Mouse (Mus musculus) megakaryocyte, embryonic 14.5 days (primary cell): ENCODE results near the gene Pkig. TPM values are rescaled to one million over a fixed set of nuclear protein-coding genes. Genes with fewer than 3 reads are reported as not detected.

Experiments used
- H3K27me3 ChIP-seq: replicated peaks from 2 replicates; pipeline ENCODE3; 2012; ENCODE audit warnings: inconsistent platforms
- H3K36me3 ChIP-seq: replicated peaks from 2 replicates; pipeline ENCODE3; 2012; ENCODE audit warnings: low read length, inconsistent platforms, mixed read lengths
- H3K4me1 ChIP-seq: 2 replicates; pipeline ENCODE4 v1.6.1; 2012; ENCODE audit warnings: inconsistent platforms
- H3K4me3 ChIP-seq: replicated peaks from 2 replicates; pipeline ENCODE3; 2012; ENCODE audit warnings: moderate library complexity, mild to moderate bottlenecking, inconsistent platforms
- H3K9me3 ChIP-seq: 2 replicates; pipeline ENCODE4 v1.6.1; 2012; ENCODE audit warnings: inconsistent platforms
- FLI1 ChIP-seq: IDR thresholded peaks from 2 replicates; pipeline ENCODE4 v1.6.1; 2012; ENCODE audit warnings: low read length, inconsistent platforms, mixed read lengths
- GATA1 ChIP-seq: IDR thresholded peaks from 3 replicates; pipeline ENCODE4 v1.6.1; 2012; ENCODE audit warnings: mixed read lengths, low read length, inconsistent platforms, borderline replicate concordance
- polyA plus RNA-seq: library from polyadenylated mRNA; stranded (reverse); fragments of >175 nt; gene quantifications from 2 replicates; pipeline ENCODE4 v1.2.3, GENCODE M21; 2012; ENCODE audit warnings: low replicate concordance; ENCODE audit not compliant: insufficient read depth

Gene Pkig
- polyA plus RNA-seq, 1 experiment, result 348 TPM

DNA sequence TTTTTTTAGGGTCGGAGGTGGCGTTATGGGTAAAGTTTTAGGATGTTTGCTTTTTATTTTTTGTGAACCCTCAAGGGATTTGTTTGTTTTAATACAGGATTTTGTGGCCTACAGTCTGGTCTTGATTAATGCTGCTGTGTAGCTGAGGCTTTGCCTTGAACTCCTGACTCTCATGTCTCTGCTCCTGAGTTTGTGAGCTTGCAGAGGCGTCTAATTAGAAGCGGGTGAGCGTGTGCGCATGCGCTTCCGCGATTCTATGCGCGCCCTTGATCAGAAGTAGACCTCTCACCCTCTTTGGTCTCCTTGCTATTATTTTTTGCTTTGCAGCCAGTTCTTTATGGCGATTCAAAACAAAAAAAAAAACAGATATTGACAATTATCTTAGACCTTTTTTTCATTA lies 1.2 kb downstream of the Pkig start:
- Histone ChIP-seq H3K36me3 (peaks cover 9% of the 10 kb centered on the region), H3K9me3 (no peaks in the 10 kb centered on the region), H3K4me1 (peaks cover 64% of the 10 kb centered on the region), H3K4me3 (peak overlapping the region; percentile 95), H3K27me3 (no peaks in the 10 kb centered on the region)
- TF ChIP-seq FLI1 (no peak), GATA1 (no peak)

DNA sequence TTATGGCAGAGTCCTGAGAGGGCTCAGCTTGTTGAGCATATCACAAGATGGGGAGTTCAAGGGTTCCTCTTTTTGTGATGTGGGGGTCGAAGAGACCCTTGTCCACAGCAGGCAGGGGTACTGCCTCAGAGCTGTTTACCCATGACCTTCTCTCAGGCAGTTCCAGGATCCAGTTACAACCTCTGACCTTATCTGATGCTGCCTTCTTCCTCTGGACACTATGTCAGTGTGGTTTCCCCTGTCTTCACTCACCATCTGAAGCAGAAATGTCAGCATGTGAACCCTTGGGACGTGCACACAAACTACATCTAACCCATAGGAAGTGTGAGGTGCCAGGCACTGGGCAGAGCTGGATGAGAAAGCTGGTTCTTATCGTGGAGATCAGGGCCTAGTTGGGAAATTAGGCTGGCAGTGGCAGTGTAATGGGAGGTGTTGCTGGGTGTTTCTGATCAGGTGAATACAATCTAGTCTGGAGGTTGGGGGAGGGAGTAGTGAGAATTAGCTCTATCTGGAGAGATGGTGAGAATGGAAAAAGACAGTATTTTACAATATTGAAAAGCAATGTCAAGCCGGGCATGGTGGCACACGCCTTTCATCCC lies 2.0 kb downstream of the Pkig start:
- TF ChIP-seq GATA1 (peak; percentile 52; the same call in 1 of the 3 replicates), FLI1 (no peak)
- H3K4me3 ChIP-seq, result peak overlapping the region; percentile 74
- H3K27me3 ChIP-seq, result no peaks in the 10 kb centered on the region
- H3K36me3 ChIP-seq, result peaks cover 12% of the 10 kb centered on the region
- peaks cover 65% of the 10 kb centered on the region for H3K4me1 ChIP-seq
- H3K9me3 ChIP-seq, result no peaks in the 10 kb centered on the region

DNA sequence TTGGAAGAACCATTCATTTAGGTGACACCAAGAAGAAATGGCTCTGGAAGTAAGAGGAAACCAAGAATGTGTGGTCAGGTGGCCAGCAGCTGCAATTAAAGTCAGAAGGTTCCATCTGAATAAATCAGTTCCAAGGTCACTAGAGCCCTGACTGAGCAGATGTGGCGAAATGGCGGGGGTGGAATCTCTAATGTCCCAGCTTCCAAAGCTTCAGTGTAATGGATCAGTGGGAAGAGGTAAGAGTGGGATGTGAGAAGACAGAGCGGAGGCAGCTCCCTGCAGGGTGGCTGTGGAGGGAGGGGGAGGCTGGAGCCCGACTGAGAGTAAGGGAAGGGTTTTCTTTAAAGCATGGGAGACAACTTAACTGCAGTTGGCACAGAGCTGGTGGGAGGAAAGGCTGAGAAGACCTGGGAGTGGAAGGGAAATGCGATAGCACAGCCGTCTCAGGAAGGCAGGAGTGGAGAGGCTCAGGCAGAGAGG lies 3.2 kb downstream of the Pkig start:
- Histone ChIP-seq H3K27me3 (no peaks in the 10 kb centered on the region), H3K9me3 (no peaks in the 10 kb centered on the region), H3K4me3 (no peak overlapping the region), H3K4me1 (peaks cover 65% of the 10 kb centered on the region), H3K36me3 (peaks cover 22% of the 10 kb centered on the region)
- TF ChIP-seq FLI1 (no peak), GATA1 (no peak)

DNA sequence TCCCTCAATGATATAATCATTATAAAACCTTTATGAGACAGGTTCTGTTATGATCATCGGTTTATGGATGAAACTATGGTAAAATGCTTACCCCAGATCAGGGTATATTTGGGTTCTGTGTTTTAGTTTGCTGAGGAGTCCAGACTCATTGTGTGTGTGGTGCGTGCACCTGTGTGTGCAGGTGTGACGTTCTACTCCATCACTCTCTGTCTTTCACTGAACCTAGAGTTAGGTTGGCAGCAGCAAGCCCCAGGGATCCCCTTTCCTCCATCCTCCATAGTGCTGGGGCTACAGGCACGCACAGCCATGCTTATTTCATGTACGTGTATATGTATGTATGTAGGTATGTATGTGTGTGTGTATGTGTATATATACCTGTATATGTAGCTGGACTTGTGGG lies 3.9 kb downstream of the Pkig start:
- peak overlapping the region; percentile 47 for H3K4me3 ChIP-seq
- no peaks in the 10 kb centered on the region for H3K9me3 ChIP-seq
- peaks cover 25% of the 10 kb centered on the region for H3K36me3 ChIP-seq
- TF ChIP-seq FLI1 (no peak), GATA1 (no peak)
- H3K4me1 ChIP-seq, result peaks cover 65% of the 10 kb centered on the region
- no peaks in the 10 kb centered on the region for H3K27me3 ChIP-seq

DNA sequence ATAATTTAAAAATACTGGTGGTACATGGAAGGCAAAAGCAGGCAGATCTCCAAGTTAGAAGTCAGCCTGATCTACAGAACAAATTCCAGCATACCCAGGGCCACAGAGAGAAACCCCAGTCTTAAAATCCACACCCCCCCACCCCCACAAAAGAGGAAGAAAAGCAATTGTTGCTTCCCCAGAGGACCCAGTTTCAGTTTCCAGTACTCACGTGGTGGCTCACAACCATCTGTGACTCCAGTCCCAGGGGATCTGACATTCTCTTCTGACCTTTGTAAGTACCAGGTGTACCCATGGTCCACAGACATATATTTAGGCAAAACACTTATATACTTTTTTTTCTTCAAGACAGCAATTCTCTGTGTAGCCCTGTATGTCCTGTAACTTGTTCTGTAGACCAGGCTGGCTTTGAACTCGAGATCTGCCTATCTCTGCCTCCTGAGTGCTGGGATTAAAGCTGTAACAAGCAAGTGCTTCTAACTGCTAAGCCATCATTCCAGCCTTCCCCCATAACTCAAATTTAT lies 4.6 kb downstream of the Pkig start:
- Histone ChIP-seq H3K4me1 (peaks cover 65% of the 10 kb centered on the region), H3K4me3 (peak overlapping the region; percentile 18)

DNA sequence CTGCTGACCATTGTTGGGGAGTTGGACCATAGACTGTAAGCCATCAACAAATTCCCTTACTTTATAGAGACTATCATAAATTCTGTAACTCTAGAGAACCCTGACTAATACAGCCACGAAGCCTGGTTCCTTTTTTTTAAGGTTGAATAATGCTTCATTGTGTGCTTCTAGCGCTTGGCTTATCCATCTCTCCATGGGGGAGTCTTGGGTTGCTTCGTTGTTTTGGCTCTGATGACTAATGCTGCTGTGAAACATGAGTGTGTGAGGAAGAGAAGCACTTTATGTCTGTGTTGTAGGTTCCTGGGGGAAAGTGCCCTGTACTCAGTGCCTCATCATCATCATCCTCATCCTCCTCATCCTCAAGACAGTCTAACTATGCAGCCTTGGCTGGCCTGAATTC lies 5.7 kb downstream of the Pkig start:
- no peaks in the 10 kb centered on the region for H3K27me3 ChIP-seq
- peaks cover 25% of the 10 kb centered on the region for H3K36me3 ChIP-seq
- H3K9me3 ChIP-seq, result no peaks in the 10 kb centered on the region
- H3K4me1 ChIP-seq, result peaks cover 66% of the 10 kb centered on the region
- TF ChIP-seq FLI1 (no peak), GATA1 (no peak)
- peak overlapping the region; percentile 33 for H3K4me3 ChIP-seq

More for the DNA sequence above, 4.6 kb downstream of the Pkig start:
- no peaks in the 10 kb centered on the region for H3K9me3 ChIP-seq
- no peak for TF ChIP-seq GATA1
- no peak for TF ChIP-seq FLI1
- H3K27me3 ChIP-seq, result no peaks in the 10 kb centered on the region
- peaks cover 25% of the 10 kb centered on the region for H3K36me3 ChIP-seq

DNA sequence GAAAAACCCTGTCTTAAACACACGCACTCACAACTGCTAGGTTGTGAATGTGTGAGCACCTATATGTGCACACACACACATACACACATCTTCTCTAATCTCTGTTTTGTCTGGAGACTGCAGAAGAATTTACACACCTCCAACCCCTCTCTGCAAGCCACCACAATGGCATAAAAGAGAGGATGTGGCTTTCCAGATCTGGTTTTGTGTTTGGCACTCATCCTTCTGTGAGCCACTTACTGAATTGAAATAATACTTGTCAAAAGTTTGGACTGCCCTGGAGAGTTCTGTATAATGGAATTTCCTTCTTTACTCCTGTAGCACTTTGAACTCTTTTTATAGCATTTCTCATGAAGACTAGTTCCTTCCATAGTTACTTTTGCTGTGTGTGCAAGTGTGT lies 8.9 kb downstream of the Pkig start:
- peaks cover 26% of the 10 kb centered on the region for H3K36me3 ChIP-seq
- H3K4me1 ChIP-seq, result peaks cover 40% of the 10 kb centered on the region
- no peaks in the 10 kb centered on the region for H3K27me3 ChIP-seq
- no peaks in the 10 kb centered on the region for H3K9me3 ChIP-seq
- TF ChIP-seq GATA1 (no peak), FLI1 (no peak)
- no peak overlapping the region for H3K4me3 ChIP-seq

DNA sequence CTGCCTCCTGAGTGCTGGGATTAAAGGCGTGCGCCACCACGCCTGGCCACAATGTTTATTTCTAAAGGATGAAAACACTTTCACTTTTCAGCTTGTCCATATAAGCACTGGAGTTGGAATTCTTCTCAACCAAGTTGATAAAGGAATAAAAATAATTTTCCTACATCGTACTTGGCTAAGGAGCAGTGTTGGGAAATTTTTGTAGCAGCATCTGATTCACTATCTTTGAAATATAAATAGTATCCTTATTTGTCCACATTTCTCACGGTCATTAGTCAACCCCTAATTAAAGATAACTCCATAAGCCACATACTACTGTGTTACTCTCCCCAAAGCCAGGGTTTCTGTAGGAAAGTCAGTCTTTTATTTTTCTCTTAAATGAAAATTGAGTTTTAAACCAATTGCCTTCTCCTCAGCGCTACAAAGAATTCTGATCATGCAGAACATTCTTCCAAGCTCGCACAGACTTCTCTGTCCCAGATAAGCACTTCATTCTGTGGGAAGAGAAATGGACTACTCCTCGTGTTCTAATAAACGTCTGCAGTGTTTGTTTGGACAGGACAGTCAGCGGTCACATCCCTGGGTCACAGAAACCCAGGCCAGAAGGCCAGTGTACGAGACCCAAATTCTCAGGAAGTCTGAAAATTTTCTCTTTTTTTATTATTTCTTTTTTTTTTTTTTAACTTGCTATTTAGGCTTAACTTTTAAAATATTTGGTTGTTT lies 12.8 kb downstream of the Pkig start:
- TF ChIP-seq FLI1 (no peak), GATA1 (no peak)
- Histone ChIP-seq H3K9me3 (no peaks in the 10 kb centered on the region), H3K36me3 (peaks cover 11% of the 10 kb centered on the region), H3K4me3 (no peak overlapping the region), H3K27me3 (no peaks in the 10 kb centered on the region), H3K4me1 (peaks cover 42% of the 10 kb centered on the region)

DNA sequence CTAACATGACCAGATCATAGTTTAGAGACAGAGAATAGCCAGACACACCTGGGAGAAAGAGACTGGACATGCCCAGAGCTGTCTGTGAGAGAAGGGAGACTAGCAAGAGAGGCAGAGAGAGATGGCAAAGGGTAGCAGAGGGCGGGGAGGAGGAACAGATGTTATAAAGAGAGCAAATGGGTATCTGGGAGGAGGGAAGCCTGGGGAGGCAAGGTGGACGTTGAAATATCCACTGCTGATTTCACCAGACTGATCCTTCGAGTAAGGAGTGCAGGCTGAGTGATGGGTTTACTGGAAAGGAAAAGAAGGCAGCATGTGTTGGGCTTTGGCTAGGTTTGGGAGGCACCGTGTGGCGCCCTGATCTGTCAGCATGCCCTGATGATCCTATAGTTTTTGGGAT lies 16.2 kb downstream of the Pkig start:
- TF ChIP-seq GATA1 (no peak), FLI1 (no peak)
- Histone ChIP-seq H3K4me3 (no peak overlapping the region), H3K36me3 (peaks cover 6% of the 10 kb centered on the region), H3K9me3 (no peaks in the 10 kb centered on the region), H3K27me3 (no peaks in the 10 kb centered on the region), H3K4me1 (peaks cover 48% of the 10 kb centered on the region)

DNA sequence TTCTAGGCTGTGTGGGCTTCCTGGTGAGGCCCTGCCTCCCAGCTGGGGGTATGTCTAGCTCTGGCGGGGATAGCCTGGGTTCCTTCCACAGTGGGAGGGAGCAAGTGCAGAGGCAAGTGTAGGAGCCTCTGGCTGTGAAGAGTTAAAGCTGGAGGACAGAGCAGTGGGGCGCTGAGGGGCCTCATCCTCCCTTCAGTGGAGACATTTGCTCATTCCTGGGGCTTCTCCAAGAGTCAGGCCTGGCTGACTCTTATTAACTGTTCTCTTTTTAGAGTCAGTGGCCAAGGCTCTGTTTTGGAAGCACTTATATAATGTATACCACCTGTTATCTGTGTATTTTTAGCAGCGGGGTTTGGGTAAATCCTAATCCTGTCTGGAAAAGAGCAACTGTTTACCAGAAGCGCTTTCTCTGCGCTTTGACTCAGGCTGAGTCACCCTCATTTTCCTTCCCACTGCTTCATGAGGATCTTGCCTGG lies 17.0 kb downstream of the Pkig start:
- no peak for TF ChIP-seq GATA1
- no peak overlapping the region for H3K4me3 ChIP-seq
- peaks cover 48% of the 10 kb centered on the region for H3K4me1 ChIP-seq
- H3K27me3 ChIP-seq, result no peaks in the 10 kb centered on the region
- H3K36me3 ChIP-seq, result peaks cover 6% of the 10 kb centered on the region
- no peaks in the 10 kb centered on the region for H3K9me3 ChIP-seq
